Mouse (Mus musculus) kidney, adult 2 months (tissue): ENCODE results near the gene Arhgap6. TPM values are rescaled to one million over a fixed set of nuclear protein-coding genes. Genes with fewer than 3 reads are reported as not detected.

ENCODE experiments used
- DNase-seq: peaks from one replicate; pipeline ENCODE4 v3.0.0; 2021
- H3K27ac ChIP-seq: fragments of 200-500 bp; 2 replicates; pipeline ENCODE4 v1.5.1; 2012; ENCODE audit warnings: low read depth, low read length, control low read depth, inconsistent platforms; ENCODE audit not compliant: insufficient read depth
- H3K27me3 ChIP-seq: fragments of 200-500 bp; replicated peaks from 2 replicates; pipeline ENCODE4 v1.6.1; 2012; ENCODE audit warnings: mild to moderate bottlenecking, moderate library complexity, low read length, inconsistent platforms; ENCODE audit not compliant: control insufficient read depth, insufficient read depth
- H3K36me3 ChIP-seq: fragments of 200-500 bp; 2 replicates; pipeline ENCODE4 v1.6.1; 2012; ENCODE audit warnings: mild to moderate bottlenecking, moderate library complexity, low read length, inconsistent platforms; ENCODE audit not compliant: control insufficient read depth, insufficient read depth
- H3K4me1 ChIP-seq: fragments of 200-500 bp; 2 replicates; pipeline ENCODE4 v1.6.1; 2011; ENCODE audit warnings: low read length; ENCODE audit not compliant: control insufficient read depth, insufficient read depth
- H3K4me3 ChIP-seq: fragments of 200-500 bp; 2 replicates; pipeline ENCODE4 v1.5.1; 2011; ENCODE audit warnings: mild to moderate bottlenecking, low read depth, low read length, control low read depth; ENCODE audit not compliant: insufficient read depth
- CTCF ChIP-seq: fragments of 200-500 bp; conservative IDR thresholded peaks from 2 replicates; pipeline ENCODE4 v1.5.1; 2011; ENCODE audit warnings: low read depth, mild to moderate bottlenecking, control low read depth, low read length, moderate library complexity, mixed read lengths; ENCODE audit not compliant: insufficient read depth, insufficient read length
- POLR2A ChIP-seq: fragments of 200-500 bp; IDR thresholded peaks from one replicate; pipeline ENCODE4 v1.6.1; 2011; ENCODE audit warnings: low read depth, low read length, control low read depth
- WGBS: fragments of 180-500 bp; shearing (Covaris S2); methylation state at CpG from one replicate; pipeline ENCODE4 v1.1.7; 2018; 5-methylcytosine and 5-hydroxymethylcytosine counted together
- polyA plus RNA-seq: library from polyadenylated mRNA; depleted of rRNA; stranded (reverse); fragments of >200 nt; gene quantifications from 2 replicates; pipeline ENCODE4 v1.2.3, GENCODE M21; 2012

Gene Arhgap6
- polyA plus RNA-seq, 1 experiment = 3.9 TPM

DNA sequence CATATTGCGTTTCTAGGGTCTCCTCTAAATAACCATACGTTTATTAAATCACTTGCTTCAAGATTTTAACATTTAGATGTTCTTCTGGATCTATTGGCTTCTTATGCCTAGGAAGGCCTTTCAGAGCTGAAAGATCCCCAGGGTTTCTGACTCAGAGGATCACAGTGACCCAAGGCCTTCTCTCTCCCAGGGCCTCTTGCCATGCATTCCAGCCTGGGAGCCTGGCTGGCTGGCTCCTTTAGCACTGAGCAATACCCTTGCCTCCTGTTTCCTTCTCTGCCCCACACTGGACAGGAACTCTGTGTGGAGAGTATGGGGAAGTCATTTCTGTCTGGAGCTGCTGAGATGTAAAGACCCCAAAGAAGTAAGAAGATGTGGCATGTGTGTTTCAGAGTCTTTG lies 376.1 kb downstream of the Arhgap6 start:
- Histone ChIP-seq H3K4me1 (no peaks in the 10 kb centered on the region), H3K27me3 (no peaks in the 10 kb centered on the region), H3K36me3 (no peaks in the 10 kb centered on the region), H3K4me3 (no peak overlapping the region), H3K27ac (no peak overlapping the region)
- WGBS = 91% methylated on average over 2 of the region's 2 CpGs
- DNase-seq = no peak
- TF ChIP-seq CTCF (no peak), POLR2A (no peak)

DNA sequence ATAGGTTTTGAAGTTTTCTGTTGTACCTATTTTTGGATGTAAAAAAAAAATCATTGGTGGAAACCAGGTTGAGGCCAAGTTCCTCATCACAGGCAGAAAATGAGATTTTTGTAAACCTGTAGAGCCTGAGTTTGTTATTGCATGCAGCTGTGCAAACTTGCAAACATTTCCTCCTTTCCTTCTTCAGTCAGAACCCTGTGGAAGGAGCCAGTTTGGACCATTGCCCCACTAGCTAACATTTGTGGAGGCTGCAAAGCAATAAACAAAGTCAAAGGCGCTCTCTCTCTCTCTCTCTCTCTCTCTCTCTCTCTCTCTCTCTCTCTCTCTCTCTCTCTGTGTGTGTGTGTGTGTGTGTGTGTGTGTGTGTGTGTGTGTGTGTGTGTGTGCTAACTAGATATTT lies 378.9 kb downstream of the Arhgap6 start:
- Histone ChIP-seq H3K4me3 (no peak overlapping the region), H3K36me3 (no peaks in the 10 kb centered on the region), H3K27ac (no peak overlapping the region), H3K4me1 (no peaks in the 10 kb centered on the region), H3K27me3 (no peaks in the 10 kb centered on the region)
- WGBS = no CpG with 5 or more reads among the region's 1 CpGs
- DNase-seq = peak; percentile 18
- no peak for TF ChIP-seq CTCF
- no peak for TF ChIP-seq POLR2A

DNA sequence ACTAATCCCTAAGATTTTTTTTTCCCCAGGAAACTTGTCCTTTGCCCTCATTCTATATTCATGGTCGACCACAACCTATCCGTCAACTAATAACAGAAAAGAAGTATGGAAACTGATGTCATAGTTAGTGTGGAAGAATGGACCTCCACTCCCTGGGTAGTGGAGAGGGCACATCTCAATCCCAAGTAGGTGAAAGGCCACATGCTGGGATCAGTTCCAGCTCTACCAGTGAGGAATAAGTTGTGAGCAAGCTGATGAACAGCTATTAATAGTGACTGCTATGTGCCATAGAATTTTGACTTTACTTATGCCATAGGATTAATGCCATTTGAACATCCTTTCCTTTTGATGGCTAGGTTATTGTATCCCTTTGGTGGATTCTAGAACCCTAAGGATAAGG lies 383.7 kb downstream of the Arhgap6 start:
- 77% methylated on average over 2 of the region's 2 CpGs for WGBS
- no peaks in the 10 kb centered on the region for H3K27me3 ChIP-seq

DNA sequence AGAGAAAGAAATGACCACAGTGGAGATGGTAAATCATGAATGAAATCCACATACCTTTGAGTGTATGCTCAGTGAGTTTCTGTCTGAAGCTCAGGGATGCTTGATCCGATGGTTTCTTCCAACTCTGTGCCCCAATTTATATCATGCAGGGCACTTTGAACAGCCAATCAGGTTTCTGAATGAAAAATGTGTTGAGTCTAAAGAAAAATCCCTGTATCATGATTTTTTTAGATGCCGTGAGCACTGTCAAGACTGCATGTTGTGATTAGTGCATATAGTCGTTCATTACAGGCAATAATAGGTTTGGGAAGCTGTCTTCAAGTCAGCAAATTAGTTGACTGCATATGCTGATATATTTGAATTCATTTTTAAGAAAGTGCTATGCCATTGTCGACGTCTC lies 392.2 kb downstream of the Arhgap6 start, which contains the start of gene Amelx:
Gene Amelx, minus strand, starts transcription at position 101 of the 400 bp plus-strand sequence.
- no peak for TF ChIP-seq POLR2A
- no peak for TF ChIP-seq CTCF
- 87% methylated on average over 5 of the region's 5 CpGs for WGBS
- H3K27ac ChIP-seq = no peak within 1 kb of the TSS
- no peaks in the 10 kb centered on the region for H3K27me3 ChIP-seq
- no peaks in the 10 kb centered on the region for H3K36me3 ChIP-seq
- DNase-seq = no peak
- no peaks in the 10 kb centered on the region for H3K4me1 ChIP-seq
- H3K4me3 ChIP-seq = no peak within 1 kb of the TSS

More for the DNA sequence above, 383.7 kb downstream of the Arhgap6 start:
- Histone ChIP-seq H3K4me1 (no peaks in the 10 kb centered on the region), H3K4me3 (no peak overlapping the region), H3K27ac (no peak overlapping the region), H3K36me3 (no peaks in the 10 kb centered on the region)
- TF ChIP-seq CTCF = no peak
- TF ChIP-seq POLR2A = no peak
- no peak for DNase-seq

DNA sequence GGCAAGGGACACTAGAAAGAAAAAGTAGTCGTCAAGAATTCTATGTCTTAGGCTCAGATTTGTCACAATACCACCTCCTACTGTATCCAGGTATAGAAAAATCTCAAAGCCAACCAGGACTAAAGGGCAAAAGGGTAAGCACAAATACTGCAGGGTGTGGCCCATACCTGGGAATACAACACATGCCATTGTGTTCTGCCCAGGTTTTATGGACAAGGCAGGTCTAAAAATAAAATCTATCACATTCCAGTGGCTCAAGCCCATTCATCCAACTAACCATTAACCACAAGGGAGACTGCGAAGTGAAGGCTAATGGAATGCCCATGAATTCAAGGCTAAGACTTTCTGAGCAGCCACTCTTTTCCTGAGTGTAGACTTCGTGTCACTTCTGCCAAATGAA lies 415.1 kb downstream of the Arhgap6 start:
- H3K4me1 ChIP-seq = no peaks in the 10 kb centered on the region; the same call in 1 of the 2 replicates
- WGBS = 63% methylated on average over 3 of the region's 3 CpGs
- TF ChIP-seq CTCF = no peak
- no peak for TF ChIP-seq POLR2A
- H3K4me3 ChIP-seq = no peak overlapping the region
- H3K36me3 ChIP-seq = no peaks in the 10 kb centered on the region
- no peaks in the 10 kb centered on the region for H3K27me3 ChIP-seq
- DNase-seq = peak; percentile 1
- H3K27ac ChIP-seq = no peak overlapping the region

- Histone ChIP-seq H3K4me3 (no peak overlapping the region), H3K36me3 (no peaks in the 10 kb centered on the region), H3K27me3 (no peaks in the 10 kb centered on the region), H3K27ac (no peak overlapping the region), H3K4me1 (no peaks in the 10 kb centered on the region)
- no peak for DNase-seq
- TF ChIP-seq POLR2A (no peak), CTCF (no peak)
- WGBS = 73% methylated on average over 8 of the region's 8 CpGs
These were observed 425.2 kb downstream of the Arhgap6 start for GRCm38 (mm10) chrX:169220064-169220463.

GRCm38 (mm10) chrX:169222357-169223062 lies 427.6 kb downstream of the Arhgap6 start:
- WGBS = 66% methylated on average over 3 of the region's 3 CpGs
- TF ChIP-seq CTCF = no peak
- no peak for TF ChIP-seq POLR2A
- Histone ChIP-seq H3K27ac (no peak overlapping the region), H3K27me3 (no peaks in the 10 kb centered on the region), H3K4me3 (no peak overlapping the region), H3K4me1 (no peaks in the 10 kb centered on the region), H3K36me3 (no peaks in the 10 kb centered on the region)
- DNase-seq = no peak
